Mouse (Mus musculus) layer of hippocampus, adult 2 months (tissue): ENCODE results near the gene Htr2a. TPM values are rescaled to one million over a fixed set of nuclear protein-coding genes. Genes with fewer than 3 reads are reported as not detected.

Source experiments
- DNase-seq, 2 experiments: peaks; one replicate each; pipeline ENCODE4 v3.0.0; 2022; ENCODE audit warnings: low spot score in 2 of 2
- H3K27ac ChIP-seq: fragments of 200-600 bp; 2 replicates; pipeline ENCODE4 v1.8.1; 2022
- H3K4me3 ChIP-seq: fragments of 200-600 bp; 2 replicates; pipeline ENCODE4 v1.8.1; 2022; ENCODE audit warnings: mild to moderate bottlenecking
- CTCF ChIP-seq: fragments of 200-600 bp; conservative IDR thresholded peaks from 2 replicates; pipeline ENCODE4 v1.8.1; 2022; ENCODE audit warnings: antibody characterized with exemption, mild to moderate bottlenecking, moderate library complexity
- total RNA-seq, 2 experiments: library from RNA; stranded (reverse); gene quantifications; 2 replicates each; pipeline ENCODE4 v1.2.3; 2021

Gene Htr2a
- total RNA-seq, 2 experiments from 2014 or later: 8.6 to 9.3 TPM

DNA sequence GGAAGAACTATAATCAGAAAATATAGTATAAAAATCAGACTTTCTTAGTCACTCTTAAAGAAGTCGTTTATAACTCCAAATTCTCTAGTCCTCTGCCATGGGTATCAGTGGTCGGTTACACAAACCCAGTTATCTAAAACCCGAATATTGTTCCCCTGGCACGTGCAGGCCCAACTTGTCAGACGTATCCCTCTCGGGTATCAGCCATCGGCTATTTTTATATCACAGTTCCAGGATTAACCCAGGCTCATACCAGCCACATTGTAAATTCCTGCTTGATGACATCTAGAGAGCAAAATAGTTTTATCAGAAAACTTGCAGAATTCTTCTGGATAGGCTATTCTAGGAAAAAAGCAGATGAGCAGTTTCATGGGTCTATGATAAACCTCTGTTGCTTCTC lies 16.6 kb downstream of the Htr2a start:
- no peak for TF ChIP-seq CTCF
- no peak for DNase-seq
- H3K27ac ChIP-seq: no peak overlapping the region

GRCm38 (mm10) chr14:74659411-74659841 lies 18.8 kb downstream of the Htr2a start:
- peak; percentile 29 to 63 for DNase-seq
- no peak for TF ChIP-seq CTCF
- H3K27ac ChIP-seq: no peak overlapping the region; the same call in 1 of the 2 replicates

More for the DNA sequence above, 16.6 kb downstream of the Htr2a start:
- no peak overlapping the region for H3K4me3 ChIP-seq

GRCm38 (mm10) chr14:74672137-74673019 lies 31.7 kb downstream of the Htr2a start:
- DNase-seq: no peak
- TF ChIP-seq CTCF: no peak
- no peak overlapping the region for H3K4me3 ChIP-seq
- no peak overlapping the region for H3K27ac ChIP-seq

More at GRCm38 (mm10) chr14:74659411-74659841, 18.8 kb downstream of the Htr2a start:
- H3K4me3 ChIP-seq: 0 out of 2 replicates have a peak overlapping the region, but pooled peaks have one; percentile 4

GRCm38 (mm10) chr14:74673020-74673350 lies 32.3 kb downstream of the Htr2a start:
- H3K27ac ChIP-seq: no peak overlapping the region
- no peak for DNase-seq
- no peak overlapping the region for H3K4me3 ChIP-seq
- TF ChIP-seq CTCF: no peak

GRCm38 (mm10) chr14:74673584-74673983 lies 32.9 kb downstream of the Htr2a start:
- no peak overlapping the region for H3K4me3 ChIP-seq
- no peak overlapping the region for H3K27ac ChIP-seq
- no peak for DNase-seq
- TF ChIP-seq CTCF: no peak

- no peak for DNase-seq
- Histone ChIP-seq H3K4me3 (no peak overlapping the region), H3K27ac (no peak overlapping the region)
- no peak for TF ChIP-seq CTCF
Observed at GRCm38 (mm10) chr14:74679841-74680240, 39.2 kb downstream of the Htr2a start.

DNA sequence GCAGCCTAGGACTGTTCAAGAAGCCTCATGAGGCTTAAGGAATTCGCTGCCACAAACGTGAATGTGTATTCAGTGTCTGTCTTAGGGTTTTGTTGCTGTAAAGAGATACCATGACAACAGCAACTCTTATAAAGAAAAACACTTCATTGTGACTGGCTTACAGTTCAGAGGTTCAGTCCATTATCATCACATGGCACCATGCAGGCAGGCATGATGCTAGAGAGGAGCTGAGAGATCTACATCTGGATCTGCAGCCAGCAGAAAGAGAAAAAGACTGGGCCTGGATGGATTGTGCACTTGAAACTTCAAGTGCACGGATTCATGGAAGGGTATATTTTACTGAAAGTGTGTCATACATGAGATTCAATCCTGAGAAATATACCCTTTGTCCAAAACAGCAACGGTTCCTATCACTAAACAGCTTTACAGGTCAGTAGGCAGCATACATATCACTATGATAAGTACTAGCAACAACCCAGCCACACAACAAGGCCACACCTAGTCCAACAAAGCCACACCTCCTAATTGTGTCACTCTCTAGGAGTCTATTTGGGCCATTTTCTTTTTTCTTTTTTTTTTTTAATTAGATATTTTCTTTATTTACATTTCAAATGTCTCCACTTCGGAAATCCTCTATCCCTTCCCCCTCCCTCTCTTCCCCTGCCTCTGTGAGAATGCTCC lies 43.8 kb downstream of the Htr2a start:
- DNase-seq: no peak
- TF ChIP-seq CTCF: no peak
- H3K4me3 ChIP-seq: no peak overlapping the region
- H3K27ac ChIP-seq: no peak overlapping the region

- no peak overlapping the region for H3K27ac ChIP-seq
- DNase-seq: no peak
- TF ChIP-seq CTCF: no peak
Observed at GRCm38 (mm10) chr14:74691963-74692362, 51.3 kb downstream of the Htr2a start.

DNA sequence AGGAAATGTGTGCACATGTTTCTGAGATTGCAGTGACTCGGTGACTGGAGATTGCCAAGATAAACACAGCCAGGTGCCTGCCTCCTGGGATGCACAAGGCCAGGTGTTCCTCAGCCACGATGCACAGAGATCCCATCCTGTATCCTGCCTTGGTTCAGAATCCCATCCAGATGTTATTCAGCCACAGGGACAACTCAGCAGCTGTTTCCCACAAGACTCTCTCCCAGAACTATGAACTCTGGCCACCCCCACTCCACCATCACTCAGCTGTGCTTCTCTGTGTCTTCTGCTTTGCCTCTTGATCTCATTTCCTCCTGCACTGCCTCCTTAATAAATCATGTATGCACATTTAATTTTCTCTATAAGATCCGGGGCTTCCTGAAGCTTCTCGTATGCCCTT lies 56.1 kb downstream of the Htr2a start:
- DNase-seq: no peak
- Histone ChIP-seq H3K4me3 (no peak overlapping the region), H3K27ac (no peak overlapping the region)
- TF ChIP-seq CTCF: no peak

More at GRCm38 (mm10) chr14:74691963-74692362, 51.3 kb downstream of the Htr2a start:
- no peak overlapping the region for H3K4me3 ChIP-seq

GRCm38 (mm10) chr14:74697432-74697831 lies 56.8 kb downstream of the Htr2a start:
- Histone ChIP-seq H3K4me3 (no peak overlapping the region), H3K27ac (no peak overlapping the region)
- no peak for DNase-seq
- TF ChIP-seq CTCF: no peak

GRCm38 (mm10) chr14:74699241-74699640 lies 58.6 kb downstream of the Htr2a start:
- no peak for DNase-seq
- H3K27ac ChIP-seq: no peak overlapping the region
- TF ChIP-seq CTCF: no peak
- no peak overlapping the region for H3K4me3 ChIP-seq

GRCm38 (mm10) chr14:74703930-74704329 lies 63.3 kb downstream of the Htr2a start:
- Histone ChIP-seq H3K27ac (no peak overlapping the region), H3K4me3 (no peak overlapping the region)
- TF ChIP-seq CTCF: no peak
- no peak for DNase-seq

DNA sequence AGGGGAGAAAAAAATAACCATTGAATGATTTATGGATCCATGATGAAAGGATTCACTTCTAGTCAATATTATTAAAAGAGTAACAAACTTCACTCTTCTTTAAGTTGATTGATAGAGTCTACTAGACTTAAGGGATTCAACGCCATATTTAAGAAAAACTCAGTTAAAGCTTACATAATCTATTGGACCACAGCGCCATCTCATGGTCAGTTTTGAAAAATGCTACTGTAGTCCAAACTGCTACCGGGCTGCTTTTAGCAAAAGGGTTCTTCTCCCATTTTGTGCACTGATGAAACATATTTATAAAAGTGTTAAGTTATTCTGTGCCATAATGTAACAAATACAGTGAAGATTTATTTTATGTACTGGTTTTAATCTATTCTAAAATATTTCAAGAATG lies 68.4 kb downstream of the Htr2a start:
- peak; percentile 87 for TF ChIP-seq CTCF
- Histone ChIP-seq H3K27ac (no peak overlapping the region), H3K4me3 (no peak overlapping the region)
- DNase-seq: peak; percentile 9 to 56
